Mouse (Mus musculus): Measurements from ENCODE around the gene Ntn1. TPM values are rescaled to one million over a fixed set of nuclear protein-coding genes. Genes with fewer than 3 reads are reported as not detected.

Ntn1 gene
- total RNA-seq, 2 experiments from 2014 or later, result 55.4 to 61.8 TPM

Small RNA genes lying within 50 kb of the gene (microRNA-seq; reads per million reads assigned to microRNA genes)
- 0 reads per million in 2 experiments for gene Mir6406 (ENCODE audit: borderline number of aligned reads in 2 of 2)

Other genes with a start within 250 kb of the Ntn1 start
- 1 to 10 TPM in 1 of 2 experiments, under 1 TPM in 1; 0.67 to 1.7 TPM for gene Pik3r5, start 31.3 kb upstream of the Ntn1 start, total RNA-seq (2021)
- gene Pik3r6, start 102.2 kb upstream of the Ntn1 start, total RNA-seq (2021), result 1 to 10 TPM; 4.6 to 6.3 TPM
- gene Mfsd6l, start 155.4 kb upstream of the Ntn1 start, total RNA-seq (2021), result not detected
- gene Ccdc42, start 186.2 kb upstream of the Ntn1 start, total RNA-seq (2021), result not detected